Mouse (Mus musculus) CH12.LX (cell line): ENCODE results near the gene Sptbn1. TPM values are rescaled to one million over a fixed set of nuclear protein-coding genes. Genes with fewer than 3 reads are reported as not detected.
A peak's percentile ranks its signal among the peaks of the same experiment; 100 is the strongest.

Experiments
- DNase-seq: peaks from one replicate; pipeline ENCODE4 v3.0.0-alpha.2; 2013; ENCODE audit errors: extremely low read depth
- H3K27ac ChIP-seq: 2 replicates; pipeline ENCODE4 v1.5.1; 2012; ENCODE audit warnings: low read depth, mild to moderate bottlenecking, control low read depth, moderate library complexity; ENCODE audit not compliant: insufficient read depth
- H3K27me3 ChIP-seq: replicated peaks from 2 replicates; pipeline ENCODE3; 2012; ENCODE audit warnings: inconsistent platforms
- H3K36me3 ChIP-seq, 2 experiments: replicated peaks in 1 of 2; 2 replicates each; pipeline versions ENCODE3 to v1.6.1; 2012; ENCODE audit warnings: inconsistent platforms in 1 of 2, low read length in 1 of 2, mild to moderate bottlenecking in 1 of 2, mixed read lengths in 1 of 2, moderate library complexity in 1 of 2; ENCODE audit not compliant: control insufficient read depth in 1 of 2, insufficient read depth in 1 of 2
- H3K4me1 ChIP-seq, 2 experiments: 2 replicates each; pipeline ENCODE4 v1.6.1; 2012; ENCODE audit warnings: inconsistent platforms in 1 of 2, moderate library complexity in 1 of 2; ENCODE audit not compliant: insufficient read depth in 2 of 2, control insufficient read depth in 1 of 2
- H3K4me2 ChIP-seq: 2 replicates; pipeline ENCODE4 v1.6.1; 2012; ENCODE audit warnings: low read depth, mild to moderate bottlenecking, control low read depth; ENCODE audit not compliant: poor library complexity, insufficient read depth, severe bottlenecking
- H3K4me3 ChIP-seq, 3 experiments: fragments of 150-350 bp in 1 of 3; sonication (generic) in 1 of 3; replicated peaks in 1 of 3; 2 replicates each; pipeline versions ENCODE3 to v1.5.1; 2011 to 2012; ENCODE audit warnings: low read depth in 2 of 3, low read length in 2 of 3, mild to moderate bottlenecking in 2 of 3, moderate library complexity in 2 of 3, control low read depth in 1 of 3, improper control_type of control experiment in 1 of 3, inconsistent platforms in 1 of 3, mixed read lengths in 1 of 3; ENCODE audit not compliant: poor library complexity in 1 of 3
- H3K79me2 ChIP-seq: replicated peaks from 2 replicates; pipeline ENCODE4 v1.6.1; 2012; ENCODE audit warnings: mild to moderate bottlenecking, moderate library complexity; ENCODE audit not compliant: control insufficient read depth, poor library complexity, insufficient read depth, severe bottlenecking; ENCODE audit errors: extremely low read depth
- H3K9ac ChIP-seq: 2 replicates; pipeline ENCODE4 v1.6.1; 2012; ENCODE audit warnings: low read depth, mild to moderate bottlenecking, control low read depth, moderate library complexity; ENCODE audit not compliant: insufficient read depth
- H3K9me3 ChIP-seq: replicated peaks from 2 replicates; pipeline ENCODE3; 2012; ENCODE audit warnings: low read length, inconsistent platforms, mixed read lengths
- BHLHE40 ChIP-seq: IDR thresholded peaks from 2 replicates; pipeline ENCODE4 v1.6.1; 2011; ENCODE audit warnings: mild to moderate bottlenecking, low read depth, low read length, improper control_type of control experiment
- CHD2 ChIP-seq: IDR thresholded peaks from 2 replicates; pipeline ENCODE4 v1.6.1; 2011; ENCODE audit warnings: low read length, improper control_type of control experiment
- CTCF ChIP-seq, 2 experiments: IDR thresholded peaks in 1 of 2; conservative IDR thresholded peaks in 1 of 2; 2 replicates each; pipeline ENCODE4 v1.5.1; 2011 to 2012; ENCODE audit warnings: low read depth in 2 of 2, low read length in 2 of 2, improper control_type of control experiment in 1 of 2, inconsistent platforms in 1 of 2, mild to moderate bottlenecking in 1 of 2, moderate library complexity in 1 of 2
- E2F4 ChIP-seq: IDR thresholded peaks from 2 replicates; pipeline ENCODE4 v1.6.1; 2011; ENCODE audit warnings: low read depth, low read length, improper control_type of control experiment; ENCODE audit not compliant: insufficient replicate concordance
- ELF1 ChIP-seq: IDR thresholded peaks from 2 replicates; pipeline ENCODE4 v1.6.1; 2014; ENCODE audit warnings: low read depth, mild to moderate bottlenecking, inconsistent platforms, low read length, improper control_type of control experiment
- EP300 ChIP-seq: IDR thresholded peaks from 2 replicates; pipeline ENCODE4 v1.6.1; 2011; ENCODE audit warnings: low read length, improper control_type of control experiment
- ETS1 ChIP-seq: conservative IDR thresholded peaks from 2 replicates; pipeline ENCODE4 v1.6.1; 2012; ENCODE audit warnings: low read depth, mild to moderate bottlenecking, inconsistent platforms, low read length, improper control_type of control experiment, moderate library complexity
- IRF4 ChIP-seq: IDR thresholded peaks from 2 replicates; pipeline ENCODE4 v1.6.1; 2014; ENCODE audit warnings: low read depth, mild to moderate bottlenecking, inconsistent platforms, low read length, improper control_type of control experiment
- JUN ChIP-seq: IDR thresholded peaks from 2 replicates; pipeline ENCODE4 v1.6.1; 2011; ENCODE audit warnings: low read depth, mild to moderate bottlenecking, low read length, improper control_type of control experiment, moderate library complexity; ENCODE audit not compliant: insufficient read depth
- JUND ChIP-seq: conservative IDR thresholded peaks from 2 replicates; pipeline ENCODE4 v1.6.1; 2011; ENCODE audit warnings: low read depth, low read length, improper control_type of control experiment
- MAFK ChIP-seq: IDR thresholded peaks from 2 replicates; pipeline ENCODE4 v1.6.1; 2011; ENCODE audit warnings: low read length, improper control_type of control experiment; ENCODE audit not compliant: insufficient replicate concordance
- MAX ChIP-seq: IDR thresholded peaks from 2 replicates; pipeline ENCODE4 v1.6.1; 2011; ENCODE audit warnings: low read length, improper control_type of control experiment
- MAZ ChIP-seq: IDR thresholded peaks from 2 replicates; pipeline ENCODE4 v1.6.1; 2012; ENCODE audit warnings: low read depth, mild to moderate bottlenecking, inconsistent platforms, low read length, improper control_type of control experiment, moderate library complexity
- MXI1 ChIP-seq: IDR thresholded peaks from 2 replicates; pipeline ENCODE4 v1.6.1; 2011; ENCODE audit warnings: mild to moderate bottlenecking, low read depth, low read length, improper control_type of control experiment
- MYC ChIP-seq: IDR thresholded peaks from 2 replicates; pipeline ENCODE4 v1.6.1; 2011; ENCODE audit warnings: low read depth, mild to moderate bottlenecking, improper control_type of control experiment, low read length
- NELFE ChIP-seq: IDR thresholded peaks from 2 replicates; pipeline ENCODE4 v1.6.1; 2011; ENCODE audit warnings: low read depth, low read length, improper control_type of control experiment
- NRF1 ChIP-seq: IDR thresholded peaks from 2 replicates; pipeline ENCODE4 v1.6.1; 2014; ENCODE audit warnings: low read depth, mild to moderate bottlenecking, inconsistent platforms, low read length, improper control_type of control experiment, moderate library complexity
- PAX5 ChIP-seq: IDR thresholded peaks from 2 replicates; pipeline ENCODE4 v1.6.1; 2012; ENCODE audit warnings: low read length, inconsistent platforms, mixed read lengths
- RCOR1 ChIP-seq: conservative IDR thresholded peaks from 2 replicates; pipeline ENCODE4 v1.6.1; 2012; ENCODE audit warnings: low read depth, mild to moderate bottlenecking, inconsistent platforms, low read length, improper control_type of control experiment
- SIN3A ChIP-seq: IDR thresholded peaks from 2 replicates; pipeline ENCODE4 v1.6.1; 2012; ENCODE audit warnings: low read length, improper control_type of control experiment, inconsistent platforms
- TCF12 ChIP-seq: IDR thresholded peaks from 2 replicates; pipeline ENCODE4 v1.6.1; 2014; ENCODE audit warnings: low read depth, mild to moderate bottlenecking, inconsistent platforms, low read length, improper control_type of control experiment
- UBTF ChIP-seq: IDR thresholded peaks from 2 replicates; pipeline ENCODE4 v1.6.1; 2012; ENCODE audit warnings: low read depth, mild to moderate bottlenecking, inconsistent platforms, low read length, improper control_type of control experiment, moderate library complexity
- USF1 ChIP-seq: IDR thresholded peaks from 2 replicates; pipeline ENCODE4 v1.6.1; 2014; ENCODE audit warnings: low read depth, mild to moderate bottlenecking, inconsistent platforms, low read length, improper control_type of control experiment
- USF2 ChIP-seq: conservative IDR thresholded peaks from 2 replicates; pipeline ENCODE4 v1.6.1; 2011; ENCODE audit warnings: low read depth, low read length, improper control_type of control experiment
- ZC3H11A ChIP-seq: IDR thresholded peaks from 2 replicates; pipeline ENCODE4 v1.6.1; 2012; ENCODE audit warnings: low read depth, mild to moderate bottlenecking, inconsistent platforms, low read length, improper control_type of control experiment
- ZKSCAN1 ChIP-seq: IDR thresholded peaks from 2 replicates; pipeline ENCODE4 v1.6.1; 2012; ENCODE audit warnings: low read depth, inconsistent platforms, low read length, improper control_type of control experiment, borderline replicate concordance
- ZMIZ1 ChIP-seq: IDR thresholded peaks from 2 replicates; pipeline ENCODE4 v1.6.1; 2012; ENCODE audit warnings: low read depth, mild to moderate bottlenecking, inconsistent platforms, low read length, improper control_type of control experiment
- dilution Hi-C: fragments of 300-500 bp; cut with MboI; formaldehyde crosslinking; loops from 2 replicates; pipeline ENCODE4 v1.14.3; 2020; ENCODE audit warnings: low sequenced_read_pairs; ENCODE audit not compliant: extremely low pct_unique_long_range_greater_than_20kb, extremely low pct_ligation_motif_present
- in situ Hi-C: fragments of 300-500 bp; cut with MboI; formaldehyde crosslinking; loops from 3 replicates; pipeline ENCODE4 v1.14.3; 2019; ENCODE audit warnings: low sequenced_read_pairs, low pct_ligation_motif_present, low pct_unique_long_range_greater_than_20kb, mixed read lengths
- polyA plus RNA-seq: library from polyadenylated mRNA; unstranded; fragments of >175 nt; gene quantifications from 2 replicates; pipeline ENCODE4 v1.2.1, GENCODE M21; 2012; ENCODE audit warnings: low read depth; ENCODE audit not compliant: insufficient read length
- total RNA-seq, 2 experiments: library from RNA; depleted of rRNA; stranded (reverse); fragments of 300-350 nt in 1 of 2; fragments of >200 nt in 1 of 2; gene quantifications; 2 replicates each; pipeline ENCODE4 v1.2.3; 2012 to 2014

Gene Sptbn1
- total and polyA plus RNA-seq, 3 experiments, result 38.2 to 54.7 (median 43.7) TPM

DNA sequence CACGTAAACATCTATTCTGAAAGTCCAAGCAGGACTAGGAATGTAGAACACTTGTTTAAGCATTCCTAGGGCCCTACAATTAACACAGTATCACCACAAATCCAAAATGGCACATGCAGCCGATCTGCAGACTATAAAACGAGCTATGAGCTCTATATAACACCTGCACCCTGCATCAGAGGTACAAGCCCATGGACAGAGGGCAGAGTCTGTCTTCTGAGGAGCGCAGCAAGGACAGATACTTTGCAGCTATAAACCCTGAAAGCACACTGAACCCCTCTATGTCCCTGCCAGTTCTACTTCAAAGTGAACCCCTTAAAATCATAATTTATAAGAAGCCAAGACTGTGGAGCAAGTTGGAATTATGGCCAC is 101.4 kb downstream of the Sptbn1 start:
- no peak overlapping the region for H3K4me3 ChIP-seq
- in situ Hi-C loops, result no loop called here

GRCm38 (mm10) chr11:30165861-30166550 is 102.0 kb downstream of the Sptbn1 start:
- no peak for TF ChIP-seq CHD2
- TF ChIP-seq JUN, result no peak
- TF ChIP-seq MAZ, result no peak
- no peak for TF ChIP-seq USF1
- no peak for TF ChIP-seq ZKSCAN1
- no peak for TF ChIP-seq NRF1
- no peak for TF ChIP-seq MAX
- TF ChIP-seq BHLHE40, result peak; percentile 79
- TF ChIP-seq ZMIZ1, result no peak
- no peak for TF ChIP-seq MXI1
- TF ChIP-seq EP300, result peak; percentile 51; the same call in 1 of the 2 replicates
- TF ChIP-seq ZC3H11A, result no peak
- TF ChIP-seq USF2, result no peak
- no peak for TF ChIP-seq MAFK
- TF ChIP-seq TCF12, result no peak; the same call in 1 of the 2 replicates
- TF ChIP-seq IRF4, result no peak
- TF ChIP-seq ELF1, result no peak
- TF ChIP-seq ETS1, result peak; percentile 26
- in situ Hi-C loops (no loop called here), dilution Hi-C loops (no loop called here)
- no peak overlapping the region for H3K9ac ChIP-seq
- H3K27me3 ChIP-seq, result no peaks in the 10 kb centered on the region
- H3K4me3 ChIP-seq, result no peak overlapping the region
- DNase-seq, result peak; percentile 37
- H3K4me2 ChIP-seq, result no peak overlapping the region
- no peaks in the 10 kb centered on the region for H3K9me3 ChIP-seq
- peaks cover 0 to 45% of the 10 kb centered on the region in 2 experiments for H3K36me3 ChIP-seq
- peaks cover 4 to 39% of the 10 kb centered on the region in 2 experiments for H3K4me1 ChIP-seq
- 0 out of 2 replicates have a peak, but pooled peaks cover 3% of the 10 kb centered on the region for H3K79me2 ChIP-seq
- no peak overlapping the region for H3K27ac ChIP-seq

More for the DNA sequence above, 101.4 kb downstream of the Sptbn1 start:
- Histone ChIP-seq H3K9me3 (no peaks in the 10 kb centered on the region), H3K36me3 (peaks cover 0 to 43% of the 10 kb centered on the region in 2 experiments), H3K4me2 (no peak overlapping the region), H3K4me1 (peaks cover 0 to 34% of the 10 kb centered on the region in 2 experiments; a peak in 2 of 4 replicates), H3K27ac (no peak overlapping the region), H3K79me2 (0 out of 2 replicates have a peak, but pooled peaks cover 3% of the 10 kb centered on the region), H3K27me3 (no peaks in the 10 kb centered on the region), H3K9ac (no peak overlapping the region)
- DNase-seq, result no peak
- dilution Hi-C loops, result no loop called here
- no peak for TF ChIP-seq E2F4
- TF ChIP-seq ELF1, result no peak
- no peak for TF ChIP-seq USF2
- no peak for TF ChIP-seq MYC
- TF ChIP-seq CTCF (conservative IDR thresholded peaks at IDR 0.05 in 1 of 2, IDR thresholded peaks at IDR 0.05 in 1 of 2; ENCODE audit: low read depth in 2 of 2, low read length in 2 of 2), result no peak
- no peak for TF ChIP-seq NELFE
- no peak for TF ChIP-seq SIN3A
- no peak for TF ChIP-seq UBTF
- no peak for TF ChIP-seq RCOR1
- TF ChIP-seq JUND, result no peak
- no peak for TF ChIP-seq ETS1
- no peak for TF ChIP-seq NRF1
- TF ChIP-seq ZKSCAN1, result no peak
- TF ChIP-seq PAX5, result no peak
